Mouse (Mus musculus) liver (tissue): Measurements from ENCODE around the gene Gm49359.
A peak's percentile ranks its signal among the peaks of the same experiment; 100 is the strongest.
"Not testable (repeated sequence)": the region's sequence is repeated elsewhere in the genome, so short reads cannot be mapped to it uniquely, and the experiment has no call there.

Experiments used
- DNase-seq: peaks from one replicate; pipeline ENCODE4 v3.0.0-alpha.2; 2020; ENCODE audit warnings: mixed read lengths

Gene Gm49359

DNA sequence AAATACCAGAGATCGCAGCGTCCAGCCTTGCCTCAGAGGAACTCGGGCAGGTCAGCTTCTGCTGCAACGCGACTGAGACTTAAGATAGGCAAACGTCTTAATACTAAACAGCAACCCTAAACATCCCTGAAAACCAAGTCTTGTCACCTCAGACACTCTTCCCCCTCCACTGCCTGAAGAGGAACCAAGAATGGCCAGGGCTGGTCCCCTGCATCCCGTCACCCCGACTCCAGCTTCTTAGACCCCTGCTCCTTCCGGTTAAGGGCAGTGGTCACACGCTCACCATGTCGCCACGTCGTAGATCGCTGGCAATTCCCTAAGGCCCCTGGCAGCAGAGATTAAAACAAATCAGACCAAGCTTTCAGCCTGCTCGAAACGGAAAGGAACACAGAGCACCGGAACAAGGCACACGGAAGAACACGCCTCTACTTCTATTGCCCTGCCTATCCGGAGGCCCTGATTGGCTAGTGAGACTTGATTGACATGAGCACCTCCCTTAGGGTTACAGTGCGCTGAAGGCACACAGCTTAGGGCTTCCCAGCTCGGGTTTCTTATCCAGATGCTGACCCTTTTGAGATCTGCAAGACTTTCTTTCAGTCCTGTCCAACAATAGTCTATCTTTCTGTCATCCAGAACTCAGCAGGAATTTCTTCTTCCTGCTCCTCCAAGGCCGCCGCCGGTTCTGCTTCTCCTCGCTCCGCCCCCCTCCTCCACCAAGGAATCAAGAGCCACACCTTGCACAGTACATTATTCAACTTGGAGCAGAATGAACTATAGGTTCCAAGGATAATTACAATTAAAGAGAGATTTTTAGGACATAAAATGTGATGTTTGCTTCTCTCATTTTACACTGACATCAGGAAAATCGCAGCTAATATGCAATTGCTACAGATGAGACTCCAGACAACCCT lies at the start of gene Gm49359:
Gm49359 (minus strand) TSS at position 409 of the 911 bp plus-strand sequence.
- peak; percentile 83 for DNase-seq

DNA sequence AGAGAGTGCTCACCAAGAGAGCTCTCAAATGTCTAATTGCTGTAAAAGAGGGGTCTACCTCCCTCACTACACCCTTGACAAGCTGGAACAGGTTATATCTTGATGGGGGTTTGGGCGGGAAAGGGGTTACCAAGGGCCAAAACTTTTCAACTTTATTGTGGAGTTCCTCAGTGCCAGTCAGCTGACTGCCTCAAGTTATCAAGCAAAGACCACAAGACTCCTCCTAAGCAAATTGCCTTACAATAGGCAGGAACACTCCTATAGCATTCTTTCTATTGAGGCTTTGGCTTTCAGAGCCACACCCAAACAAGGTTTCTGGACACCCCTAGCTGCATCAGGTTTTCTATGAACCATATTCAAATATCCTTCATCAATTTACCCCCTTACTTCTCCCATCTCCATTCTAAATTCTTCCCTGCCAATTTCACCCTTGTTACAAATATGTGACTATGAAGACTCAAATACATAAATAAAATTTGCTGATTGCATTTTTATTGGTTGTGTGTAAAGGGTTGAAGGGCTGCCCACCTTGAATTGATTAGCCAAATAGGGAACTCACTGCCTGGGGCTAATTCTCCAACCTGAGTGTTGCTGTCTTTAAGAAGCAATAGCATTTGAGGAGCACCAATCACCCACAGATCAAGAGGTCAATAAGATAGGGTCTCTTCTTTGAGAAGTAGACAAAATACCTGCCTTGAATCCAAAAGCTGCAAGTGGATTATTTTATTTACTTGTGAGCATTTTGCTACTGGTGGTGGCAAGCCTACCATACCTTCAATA lies 44.2 kb upstream of the Gm49359 start:
- DNase-seq: not testable (repeated sequence)

DNA sequence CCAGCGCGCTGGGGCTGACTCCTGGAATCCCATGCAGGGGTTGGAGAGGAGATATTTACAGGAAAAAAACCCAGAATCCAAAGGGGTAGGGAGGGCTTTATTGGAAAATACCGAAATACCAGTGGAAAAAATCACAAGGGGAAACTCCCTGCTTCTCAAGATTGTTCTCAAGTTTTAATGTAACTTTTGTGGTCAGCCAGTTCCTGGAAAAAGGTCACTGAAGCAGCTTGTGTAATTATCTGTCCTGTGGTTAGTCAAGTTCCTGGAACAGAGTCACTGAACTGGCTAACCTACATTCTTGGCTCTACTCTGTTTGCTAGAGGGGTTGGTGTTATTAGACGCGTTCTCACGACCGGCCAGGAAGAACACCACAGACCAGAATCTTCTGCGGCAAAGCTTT lies 6.0 kb upstream of the Gm49359 start:
- DNase-seq: not testable (repeated sequence)

DNA sequence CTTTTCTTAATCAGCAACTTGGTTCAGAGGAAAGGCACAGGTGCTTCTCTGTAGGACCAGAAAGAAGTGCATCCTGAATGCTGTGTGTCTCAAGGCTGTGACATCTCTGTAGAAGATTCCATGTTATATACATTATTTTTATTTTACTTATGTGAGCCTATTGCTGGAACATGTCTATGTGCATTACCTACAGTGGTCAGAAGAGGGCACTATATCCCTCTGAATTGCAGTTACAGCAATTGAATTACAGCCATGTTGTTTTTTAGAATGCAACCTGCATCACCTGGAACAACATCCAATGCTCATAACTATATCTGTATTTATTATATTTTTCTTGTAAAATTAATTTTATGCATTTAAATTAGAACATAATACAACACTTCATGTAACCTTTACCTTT lies 3.3 kb upstream of the Gm49359 start:
- DNase-seq: not testable (repeated sequence)
